Mouse (Mus musculus): ENCODE results near the gene Gfra4. TPM values are rescaled to one million over a fixed set of nuclear protein-coding genes. Genes with fewer than 3 reads are reported as not detected.

The Gfra4 gene
- 1 to 10 TPM in 3 of 4 experiments, under 1 TPM in 1; 0.92 to 1.7 (median 1.3) TPM for total RNA-seq (2022)

- DNase-seq (ENCODE audit: low spot score in 2 of 2) = no peak
Measured at GRCm38 (mm10) chr2:131042988-131043387, at the start of gene Gfra4. TSS of gene Gfra4 (minus strand) at chr2:131043088.

- no peak for DNase-seq (ENCODE audit: low spot score in 2 of 2)
Measured at GRCm38 (mm10) chr2:131090852-131091251, 48.0 kb upstream of the Gfra4 start.

- DNase-seq (ENCODE audit: low spot score in 2 of 2) = no peak
Measured at GRCm38 (mm10) chr2:131089634-131090033, 46.7 kb upstream of the Gfra4 start.

- DNase-seq (ENCODE audit: low spot score in 2 of 2) = no peak
Measured at GRCm38 (mm10) chr2:131088581-131088980, 45.7 kb upstream of the Gfra4 start.

- no peak for DNase-seq (ENCODE audit: low spot score in 2 of 2)
Measured at GRCm38 (mm10) chr2:131086667-131087390, 43.9 kb upstream of the Gfra4 start, which contains the start of gene Siglec1. TSS of gene Siglec1 (minus strand) at chr2:131086765.

GRCm38 (mm10) chr2:131084206-131084605 lies 41.3 kb upstream of the Gfra4 start:
- DNase-seq (ENCODE audit: low spot score in 2 of 2) = no peak

GRCm38 (mm10) chr2:131080507-131080906 lies 37.6 kb upstream of the Gfra4 start:
- DNase-seq (ENCODE audit: low spot score in 2 of 2) = no peak

GRCm38 (mm10) chr2:131072536-131072935 lies 29.6 kb upstream of the Gfra4 start:
- no peak for DNase-seq (ENCODE audit: low spot score in 2 of 2)

- no peak for DNase-seq (ENCODE audit: low spot score in 2 of 2)
Measured at GRCm38 (mm10) chr2:131067481-131067880, 24.6 kb upstream of the Gfra4 start.

- no peak for DNase-seq (ENCODE audit: low spot score in 2 of 2)
Measured at GRCm38 (mm10) chr2:131066342-131066741, 23.5 kb upstream of the Gfra4 start.

- no peak for DNase-seq (ENCODE audit: low spot score in 2 of 2)
Measured at GRCm38 (mm10) chr2:131063404-131063864, 20.5 kb upstream of the Gfra4 start, which contains the start of gene Adam33. TSS of gene Adam33 (minus strand) at chr2:131063814.

- no peak for DNase-seq (ENCODE audit: low spot score in 2 of 2)
Measured at GRCm38 (mm10) chr2:131061607-131062006, 18.7 kb upstream of the Gfra4 start.

GRCm38 (mm10) chr2:131060784-131061183 lies 17.9 kb upstream of the Gfra4 start:
- DNase-seq (ENCODE audit: low spot score in 2 of 2) = no peak

GRCm38 (mm10) chr2:131059781-131060540 lies 17.1 kb upstream of the Gfra4 start:
- peak; percentile 25 to 54 for DNase-seq (ENCODE audit: low spot score in 2 of 2)

GRCm38 (mm10) chr2:131059377-131059776 lies 16.5 kb upstream of the Gfra4 start:
- peak; percentile 76 for DNase-seq (ENCODE audit: low spot score in 2 of 2)

- no peak for DNase-seq (ENCODE audit: low spot score in 2 of 2)
Measured at GRCm38 (mm10) chr2:131058672-131059071, 15.8 kb upstream of the Gfra4 start.

- DNase-seq (ENCODE audit: low spot score in 2 of 2) = no peak
Measured at GRCm38 (mm10) chr2:131056191-131056590, 13.3 kb upstream of the Gfra4 start.

- no peak for DNase-seq (ENCODE audit: low spot score in 2 of 2)
Measured at GRCm38 (mm10) chr2:131055631-131056030, 12.7 kb upstream of the Gfra4 start.

GRCm38 (mm10) chr2:131054646-131055264 lies 11.9 kb upstream of the Gfra4 start:
- DNase-seq (ENCODE audit: low spot score in 2 of 2) = no peak

- no peak for DNase-seq (ENCODE audit: low spot score in 2 of 2)
Measured at GRCm38 (mm10) chr2:131053851-131054645, 11.2 kb upstream of the Gfra4 start.

- no peak for DNase-seq (ENCODE audit: low spot score in 2 of 2)
Measured at GRCm38 (mm10) chr2:131052862-131053418, 10.1 kb upstream of the Gfra4 start.

All from gastrocnemius, adult 8-10 months (tissue).